Mouse (Mus musculus): ENCODE measurements at regions not wholly inside any gene's neighbourhood (a gene's known extent, or its start where the extent isn't known, plus 50 kb on each side); places are given as distances from the start of the nearest gene placed in this dataset.

DNA sequence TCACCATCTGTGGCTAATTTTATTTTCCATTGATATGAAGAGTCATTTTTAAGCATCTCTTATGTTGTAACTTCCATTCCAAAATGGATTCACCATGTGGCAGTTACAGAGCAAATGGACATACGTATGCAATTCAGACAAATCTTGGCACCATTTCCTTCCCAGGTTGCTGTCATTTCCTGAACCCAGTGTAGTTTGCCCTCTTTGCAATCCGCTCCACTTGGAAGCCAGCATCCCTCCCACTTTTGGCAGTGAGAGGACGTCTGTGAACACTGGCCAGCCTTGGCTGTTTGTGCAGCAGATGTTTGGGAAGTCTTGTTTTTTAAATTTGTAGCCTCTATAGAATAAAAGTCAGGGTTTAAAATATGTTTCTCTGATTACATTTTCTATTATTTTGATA, 510.6 kb upstream of the Cdh7 start:
- peak; percentile 75 to 93 for DNase-seq
- no peak for TF ChIP-seq POLR2A (IDR thresholded peaks at IDR 0.05; ENCODE audit: borderline replicate concordance, insufficient read depth, low read length)
- no peak for TF ChIP-seq CTCF (IDR thresholded peaks at IDR 0.05; ENCODE audit: borderline replicate concordance, insufficient read depth, low read depth, low read length)
- 4% methylated on average over 3 of the region's 3 CpGs for WGBS

DNA sequence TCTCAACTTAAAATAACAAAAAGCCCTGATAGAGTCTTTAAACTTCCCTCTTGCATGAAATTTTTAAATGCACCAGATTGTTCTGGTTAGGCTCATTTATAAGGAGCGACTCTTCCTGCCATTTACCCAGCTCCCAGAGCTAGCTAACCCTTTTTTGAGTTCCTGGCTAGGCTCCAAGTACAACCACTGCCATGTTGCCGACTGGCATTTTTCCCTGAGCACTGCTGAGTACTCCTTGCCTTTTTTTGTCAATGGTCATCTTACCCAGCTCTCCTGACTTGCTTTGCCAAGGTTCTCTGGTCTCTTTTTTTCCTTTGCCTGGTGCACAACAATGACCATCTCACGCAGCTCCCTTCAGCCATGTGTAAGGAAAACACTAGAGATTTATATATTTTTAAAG, 500.8 kb upstream of the Cdh7 start:
- TF ChIP-seq POLR2A (IDR thresholded peaks at IDR 0.05; ENCODE audit: borderline replicate concordance, insufficient read depth, low read length) (no peak), CTCF (IDR thresholded peaks at IDR 0.05; ENCODE audit: borderline replicate concordance, insufficient read depth, low read depth, low read length) (no peak)
- Histone ChIP-seq H3K4me3 (replicated peaks; ENCODE audit: insufficient read depth, low read depth, low read length) (no peak overlapping the region), H3K27ac (ENCODE audit: insufficient read depth, low read length) (no peak overlapping the region), H3K4me1 (ENCODE audit: control insufficient read depth, insufficient read depth, low read length) (no peaks in the 10 kb centered on the region), H3K27me3 (ENCODE audit: control insufficient read depth, insufficient read depth, low read length) (no peaks in the 10 kb centered on the region)
- 7% methylated on average over 3 of the region's 3 CpGs for WGBS
- DNase-seq, result peak; percentile 66 to 84

More for the DNA sequence above, 510.6 kb upstream of the Cdh7 start:
- Histone ChIP-seq H3K27ac (ENCODE audit: insufficient read depth, low read length) (no peak overlapping the region), H3K27me3 (ENCODE audit: control insufficient read depth, insufficient read depth, low read length) (no peaks in the 10 kb centered on the region), H3K4me1 (ENCODE audit: control insufficient read depth, insufficient read depth, low read length) (no peaks in the 10 kb centered on the region; the same call in 1 of the 2 replicates), H3K4me3 (replicated peaks; ENCODE audit: insufficient read depth, low read depth, low read length) (no peak overlapping the region)

GRCm38 (mm10) chr1:109495936-109496335, 486.3 kb upstream of the Cdh7 start:
- DNase-seq, result peak in 1 of 2 experiments; percentile 26
- no peak for TF ChIP-seq POLR2A (IDR thresholded peaks at IDR 0.05; ENCODE audit: borderline replicate concordance, insufficient read depth, low read length)
- no peak for TF ChIP-seq CTCF (IDR thresholded peaks at IDR 0.05; ENCODE audit: borderline replicate concordance, insufficient read depth, low read depth, low read length)
- no peak overlapping the region for H3K4me3 ChIP-seq (replicated peaks; ENCODE audit: insufficient read depth, low read depth, low read length)
- no peaks in the 10 kb centered on the region for H3K4me1 ChIP-seq (ENCODE audit: control insufficient read depth, insufficient read depth, low read length)
- WGBS, result 4% methylated on average over 1 of the region's 1 CpGs
- H3K27ac ChIP-seq (ENCODE audit: insufficient read depth, low read length), result no peak overlapping the region
- no peaks in the 10 kb centered on the region for H3K27me3 ChIP-seq (ENCODE audit: control insufficient read depth, insufficient read depth, low read length)

DNA sequence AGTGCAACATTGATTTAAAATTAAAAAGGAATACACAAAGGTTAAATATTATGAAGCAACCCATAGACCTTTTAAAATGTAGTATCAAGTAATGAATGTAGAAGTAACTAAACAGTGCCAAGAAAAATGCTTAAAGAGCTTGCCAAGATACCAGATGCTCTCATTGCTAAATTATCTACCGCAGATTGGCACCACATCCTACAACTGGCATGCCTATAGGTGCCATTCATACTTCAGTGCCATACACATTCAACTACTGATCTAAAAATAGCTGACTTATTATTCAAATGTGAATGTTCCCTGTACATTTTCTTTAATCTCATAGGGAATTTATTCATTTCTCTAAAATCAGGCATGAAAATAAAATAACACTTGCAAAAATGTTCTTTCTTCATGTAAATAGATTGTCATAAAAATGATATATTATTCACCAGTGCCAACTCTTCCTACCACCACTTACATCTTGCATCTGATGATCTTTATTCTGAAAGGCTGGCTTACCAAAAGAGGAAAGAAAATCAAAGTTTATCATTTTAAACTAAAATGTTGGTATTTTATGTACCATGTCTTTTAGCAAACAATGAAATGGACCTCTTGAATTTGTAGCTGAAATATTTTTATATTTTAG, 469.5 kb upstream of the Cdh7 start:
- TF ChIP-seq POLR2A (IDR thresholded peaks at IDR 0.05; ENCODE audit: borderline replicate concordance, insufficient read depth, low read length) (no peak), CTCF (IDR thresholded peaks at IDR 0.05; ENCODE audit: borderline replicate concordance, insufficient read depth, low read depth, low read length) (no peak)
- Histone ChIP-seq H3K4me3 (replicated peaks; ENCODE audit: insufficient read depth, low read depth, low read length) (no peak overlapping the region), H3K4me1 (ENCODE audit: control insufficient read depth, insufficient read depth, low read length) (no peaks in the 10 kb centered on the region), H3K27me3 (ENCODE audit: control insufficient read depth, insufficient read depth, low read length) (no peaks in the 10 kb centered on the region), H3K27ac (ENCODE audit: insufficient read depth, low read length) (no peak overlapping the region)
- peak in 1 of 2 experiments; percentile 60 for DNase-seq
- 5% methylated on average over 1 of the region's 1 CpGs for WGBS

GRCm38 (mm10) chr1:109514375-109514774, 467.9 kb upstream of the Cdh7 start:
- DNase-seq, result no peak
- Histone ChIP-seq H3K4me3 (replicated peaks; ENCODE audit: insufficient read depth, low read depth, low read length) (no peak overlapping the region), H3K27ac (ENCODE audit: insufficient read depth, low read length) (no peak overlapping the region), H3K27me3 (ENCODE audit: control insufficient read depth, insufficient read depth, low read length) (no peaks in the 10 kb centered on the region), H3K4me1 (ENCODE audit: control insufficient read depth, insufficient read depth, low read length) (no peaks in the 10 kb centered on the region)
- TF ChIP-seq POLR2A (IDR thresholded peaks at IDR 0.05; ENCODE audit: borderline replicate concordance, insufficient read depth, low read length) (no peak), CTCF (IDR thresholded peaks at IDR 0.05; ENCODE audit: borderline replicate concordance, insufficient read depth, low read depth, low read length) (no peak)
- 80% methylated on average over 1 of the region's 1 CpGs for WGBS
